In genomic region chr4:63398854-63399609, GRCm38 (mm10) we compare ENCODE assay signal across 8 mouse cellular contexts. TPM values are rescaled to one million over a fixed set of nuclear protein-coding genes. Genes with fewer than 3 reads are reported as not detected.
A peak's percentile ranks its signal among the peaks of the same experiment; 100 is the strongest.
DNase-seq lines count a peak whose midpoint lies in the region; ATAC-seq and TF ChIP-seq lines count a peak whose summit lies in the region.

No protein-coding gene starts in this region.

- no peaks in the 10 kb centered on the region for H3K9me3 ChIP-seq in hindbrain, embryonic 10.5 days
- no peaks in the 10 kb centered on the region for H3K9me3 ChIP-seq in hindbrain, embryonic 11.5 days (ENCODE audit: control insufficient read depth, low read length)
- H3K9me3 ChIP-seq in embryonic facial prominence, embryonic 13.5 days = no peaks in the 10 kb centered on the region
- no peaks in the 10 kb centered on the region for H3K9me3 ChIP-seq in hindbrain, postnatal 0 days (ENCODE audit: low read length)
- no peaks in the 10 kb centered on the region for H3K9me3 ChIP-seq in lung, postnatal 0 days (ENCODE audit: low read length)
- H3K9me3 ChIP-seq in stomach, postnatal 0 days (ENCODE audit: control insufficient read depth, low read length) = no peaks in the 10 kb centered on the region

- no peak overlapping the region for H3K4me3 ChIP-seq in hindbrain, embryonic 10.5 days
- H3K4me3 ChIP-seq in hindbrain, embryonic 11.5 days (ENCODE audit: low read depth, low read length) = no peak overlapping the region
- H3K4me3 ChIP-seq in embryonic facial prominence, embryonic 13.5 days = no peak overlapping the region
- no peak overlapping the region for H3K4me3 ChIP-seq in hindbrain, postnatal 0 days (ENCODE audit: low read length)
- no peak overlapping the region for H3K4me3 ChIP-seq in lung, postnatal 0 days (ENCODE audit: low read depth, low read length)
- no peak overlapping the region for H3K4me3 ChIP-seq in stomach, postnatal 0 days (ENCODE audit: low read depth, low read length)

- peaks cover 41% of the 10 kb centered on the region for H3K36me3 ChIP-seq in hindbrain, embryonic 10.5 days
- H3K36me3 ChIP-seq in hindbrain, embryonic 11.5 days (ENCODE audit: control insufficient read depth, insufficient read depth, low read length) = no peaks in the 10 kb centered on the region
- peaks cover 31% of the 10 kb centered on the region for H3K36me3 ChIP-seq in embryonic facial prominence, embryonic 13.5 days
- H3K36me3 ChIP-seq in hindbrain, postnatal 0 days (ENCODE audit: insufficient read depth, low read length) = no peaks in the 10 kb centered on the region; the same call in 1 of the 2 replicates
- H3K36me3 ChIP-seq in lung, postnatal 0 days (ENCODE audit: insufficient read depth, low read length) = peaks cover 6% of the 10 kb centered on the region; the same call in 1 of the 2 replicates
- H3K36me3 ChIP-seq in stomach, postnatal 0 days (ENCODE audit: control insufficient read depth, insufficient read depth, low read length) = peaks cover 5% of the 10 kb centered on the region; the same call in 1 of the 2 replicates

- H3K4me1 ChIP-seq in hindbrain, embryonic 10.5 days (replicated peaks) = peaks cover 44% of the 10 kb centered on the region
- H3K4me1 ChIP-seq in hindbrain, embryonic 11.5 days (replicated peaks; ENCODE audit: control insufficient read depth, insufficient read depth, low read length) = peaks cover 9% of the 10 kb centered on the region
- peaks cover 62% of the 10 kb centered on the region for H3K4me1 ChIP-seq in embryonic facial prominence, embryonic 13.5 days
- H3K4me1 ChIP-seq in hindbrain, postnatal 0 days (ENCODE audit: insufficient read depth, low read length) = peaks cover 15% of the 10 kb centered on the region
- H3K4me1 ChIP-seq in lung, postnatal 0 days (ENCODE audit: insufficient read depth, low read depth, low read length) = peaks cover 19% of the 10 kb centered on the region
- peaks cover 9% of the 10 kb centered on the region for H3K4me1 ChIP-seq in stomach, postnatal 0 days (replicated peaks; ENCODE audit: control insufficient read depth, insufficient read depth)

- H3K27ac ChIP-seq in hindbrain, embryonic 10.5 days = peak overlapping the region; percentile 56; the same call in 1 of the 2 replicates
- H3K27ac ChIP-seq in hindbrain, embryonic 11.5 days (ENCODE audit: low read depth, low read length) = no peak overlapping the region
- peak overlapping the region; percentile 75 for H3K27ac ChIP-seq in embryonic facial prominence, embryonic 13.5 days
- peak overlapping the region; percentile 51; the same call in 1 of the 2 replicates for H3K27ac ChIP-seq in hindbrain, postnatal 0 days
- peak overlapping the region; percentile 84 for H3K27ac ChIP-seq in lung, postnatal 0 days (ENCODE audit: low read length)
- peak overlapping the region; percentile 67 for H3K27ac ChIP-seq in stomach, postnatal 0 days (replicated peaks)

- no peaks in the 10 kb centered on the region for H3K27me3 ChIP-seq in hindbrain, embryonic 10.5 days (ENCODE audit: insufficient read depth, poor library complexity, severe bottlenecking)
- H3K27me3 ChIP-seq in hindbrain, embryonic 11.5 days (ENCODE audit: control insufficient read depth, insufficient read depth, low read length) = no peaks in the 10 kb centered on the region
- H3K27me3 ChIP-seq in embryonic facial prominence, embryonic 13.5 days = no peaks in the 10 kb centered on the region
- H3K27me3 ChIP-seq in hindbrain, postnatal 0 days (ENCODE audit: insufficient read depth, low read length) = no peaks in the 10 kb centered on the region
- H3K27me3 ChIP-seq in lung, postnatal 0 days (replicated peaks; ENCODE audit: insufficient read depth, low read length) = no peaks in the 10 kb centered on the region
- no peaks in the 10 kb centered on the region for H3K27me3 ChIP-seq in stomach, postnatal 0 days (ENCODE audit: control insufficient read depth, insufficient read depth, low read length)

- no peak for TF ChIP-seq CTCF in hindbrain, postnatal 0 days (IDR thresholded peaks at IDR 0.05; ENCODE audit: low read depth)
- no peak for TF ChIP-seq CTCF in lung, postnatal 0 days (IDR thresholded peaks at IDR 0.05)
- no peak for TF ChIP-seq CTCF in stomach, postnatal 0 days (IDR thresholded peaks at IDR 0.05; ENCODE audit: low read depth)

- TF ChIP-seq EP300 in lung, postnatal 0 days (IDR thresholded peaks at IDR 0.05) = peak; percentile 66
- TF ChIP-seq EP300 in stomach, postnatal 0 days (optimal IDR thresholded peaks at IDR 0.05) = no peak

- no peak overlapping the region for H3K4me2 ChIP-seq in hindbrain, embryonic 11.5 days (replicated peaks; ENCODE audit: low read depth, low read length)
- no peak overlapping the region for H3K4me2 ChIP-seq in embryonic facial prominence, embryonic 13.5 days
- H3K4me2 ChIP-seq in hindbrain, postnatal 0 days (ENCODE audit: low read depth, low read length) = no peak overlapping the region
- 0 out of 2 replicates have a peak overlapping the region, but pooled peaks have one; percentile 22 for H3K4me2 ChIP-seq in lung, postnatal 0 days (replicated peaks; ENCODE audit: low read depth, low read length)
- no peak overlapping the region for H3K4me2 ChIP-seq in stomach, postnatal 0 days (replicated peaks; ENCODE audit: low read depth)

- H3K9ac ChIP-seq in hindbrain, embryonic 11.5 days (ENCODE audit: low read depth, low read length) = no peak overlapping the region
- H3K9ac ChIP-seq in embryonic facial prominence, embryonic 13.5 days = peak overlapping the region; percentile 3
- H3K9ac ChIP-seq in hindbrain, postnatal 0 days (replicated peaks; ENCODE audit: low read length) = no peak overlapping the region
- no peak overlapping the region for H3K9ac ChIP-seq in lung, postnatal 0 days (replicated peaks; ENCODE audit: low read depth)
- H3K9ac ChIP-seq in stomach, postnatal 0 days (ENCODE audit: low read length) = peak overlapping the region; percentile 31; the same call in 1 of the 2 replicates

- no peak for DNase-seq in hindbrain, embryonic 10.5 days (ENCODE audit: low spot score)
- DNase-seq in hindbrain, embryonic 11.5 days (ENCODE audit: low spot score) = no peak
- peak; percentile 24 for DNase-seq in hindbrain, postnatal 0 days (ENCODE audit: low spot score)
- peak; percentile 90 for DNase-seq in lung, postnatal 0 days (ENCODE audit: low spot score)
- no peak for DNase-seq in stomach, postnatal 0 days (ENCODE audit: low spot score)
- DNase-seq in left cerebral cortex, adult 8-10 months (ENCODE audit: low spot score in 2 of 2) = no peak
- no peak for DNase-seq in cerebellum, postnatal 14 days

- 75% methylated on average over 11 of the region's 11 CpGs for WGBS in hindbrain, embryonic 10.5 days
- WGBS in hindbrain, embryonic 11.5 days = 76% methylated on average over 11 of the region's 11 CpGs
- 39% methylated on average over 11 of the region's 11 CpGs for WGBS in embryonic facial prominence, embryonic 13.5 days
- WGBS in hindbrain, postnatal 0 days = 63% methylated on average over 11 of the region's 11 CpGs
- WGBS in lung, postnatal 0 days = 16% methylated on average over 11 of the region's 11 CpGs
- 62% methylated on average over 11 of the region's 11 CpGs for WGBS in stomach, postnatal 0 days

- no peak for ATAC-seq in hindbrain, embryonic 11.5 days (ENCODE audit: low FRiP score)
- no peak for ATAC-seq in embryonic facial prominence, embryonic 13.5 days (ENCODE audit: insufficient number of reproducible peaks, insufficient read depth, low FRiP score, low TSS enrichment, low read depth)
- ATAC-seq in hindbrain, postnatal 0 days = no peak
- ATAC-seq in lung, postnatal 0 days = peak; percentile 47
- ATAC-seq in stomach, postnatal 0 days (ENCODE audit: low FRiP score, low TSS enrichment) = no peak

RNA-seq across cellular contexts. Expression of gene Akna, which starts 4.1 kb away (rescaled TPM):
- 10.8 and 13.0 TPM in 2 replicates for polyA plus RNA-seq in hindbrain, embryonic 10.5 days (2016; fragmentation: Nextera tagmentation; extraction: Ambion mirVana)
- 5.7 and 6.1 TPM in 2 replicates for polyA plus RNA-seq in hindbrain, embryonic 11.5 days (2014; fragmentation: Nextera tagmentation; extraction: Ambion mirVana)
- 9.7 and 10.0 TPM in 2 replicates for polyA plus RNA-seq in embryonic facial prominence, embryonic 13.5 days (2015; fragmentation: Nextera tagmentation; extraction: Ambion mirVana)
- total RNA-seq in hindbrain, postnatal 0 days (2014; rRNA removed) = 7.2 and 8.1 TPM in 2 replicates
- polyA plus RNA-seq in hindbrain, postnatal 0 days (2015; fragmentation: Nextera tagmentation; extraction: Ambion mirVana) = 2.7 and 3.2 TPM in 2 replicates
- 5.7 and 6.4 TPM in 2 replicates for polyA plus RNA-seq in lung, postnatal 0 days (2015; fragmentation: Nextera tagmentation; extraction: Ambion mirVana)
- polyA plus RNA-seq in stomach, postnatal 0 days (2015; fragmentation: Nextera tagmentation; extraction: Ambion mirVana) = 2.0 and 2.2 TPM in 2 replicates
- 1 to 10 TPM; 3.6 to 5.3 (median 4.5) TPM for total RNA-seq in left cerebral cortex, adult 8-10 months (2022)

RNA-seq across cellular contexts. Expression of gene Orm2, which starts 36.8 kb away (rescaled TPM):
- polyA plus RNA-seq in hindbrain, embryonic 10.5 days (2016; fragmentation: Nextera tagmentation; extraction: Ambion mirVana) = not detected in 2 replicates
- not detected in 2 replicates for polyA plus RNA-seq in hindbrain, embryonic 11.5 days (2014; fragmentation: Nextera tagmentation; extraction: Ambion mirVana)
- polyA plus RNA-seq in embryonic facial prominence, embryonic 13.5 days (2015; fragmentation: Nextera tagmentation; extraction: Ambion mirVana) = not detected in 2 replicates
- total RNA-seq in hindbrain, postnatal 0 days (2014; rRNA removed) = not detected in 2 replicates
- polyA plus RNA-seq in hindbrain, postnatal 0 days (2015; fragmentation: Nextera tagmentation; extraction: Ambion mirVana) = not detected in 2 replicates
- polyA plus RNA-seq in lung, postnatal 0 days (2015; fragmentation: Nextera tagmentation; extraction: Ambion mirVana) = 0.21 and 0.46 TPM in 2 replicates
- polyA plus RNA-seq in stomach, postnatal 0 days (2015; fragmentation: Nextera tagmentation; extraction: Ambion mirVana) = not detected in 2 replicates
- not detected for total RNA-seq in left cerebral cortex, adult 8-10 months (2022)

RNA-seq across cellular contexts. Expression of gene Orm3, which starts 43.1 kb away (rescaled TPM):
- polyA plus RNA-seq in hindbrain, embryonic 10.5 days (2016; fragmentation: Nextera tagmentation; extraction: Ambion mirVana) = not detected in 2 replicates
- polyA plus RNA-seq in hindbrain, embryonic 11.5 days (2014; fragmentation: Nextera tagmentation; extraction: Ambion mirVana) = not detected in 2 replicates
- polyA plus RNA-seq in embryonic facial prominence, embryonic 13.5 days (2015; fragmentation: Nextera tagmentation; extraction: Ambion mirVana) = not detected in 2 replicates
- total RNA-seq in hindbrain, postnatal 0 days (2014; rRNA removed) = not detected in 2 replicates
- not detected in 2 replicates for polyA plus RNA-seq in hindbrain, postnatal 0 days (2015; fragmentation: Nextera tagmentation; extraction: Ambion mirVana)
- 0.21 TPM in 1 of 2 replicates, not detected in the other for polyA plus RNA-seq in lung, postnatal 0 days (2015; fragmentation: Nextera tagmentation; extraction: Ambion mirVana)
- polyA plus RNA-seq in stomach, postnatal 0 days (2015; fragmentation: Nextera tagmentation; extraction: Ambion mirVana) = not detected in 2 replicates
- total RNA-seq in left cerebral cortex, adult 8-10 months (2022) = not detected

RNA-seq across cellular contexts. Expression of gene Orm1, which starts 54.7 kb away (rescaled TPM):
- polyA plus RNA-seq in hindbrain, embryonic 10.5 days (2016; fragmentation: Nextera tagmentation; extraction: Ambion mirVana) = not detected in 2 replicates
- polyA plus RNA-seq in hindbrain, embryonic 11.5 days (2014; fragmentation: Nextera tagmentation; extraction: Ambion mirVana) = not detected in 2 replicates
- polyA plus RNA-seq in embryonic facial prominence, embryonic 13.5 days (2015; fragmentation: Nextera tagmentation; extraction: Ambion mirVana) = not detected in 2 replicates
- total RNA-seq in hindbrain, postnatal 0 days (2014; rRNA removed) = not detected in 2 replicates
- not detected in 2 replicates for polyA plus RNA-seq in hindbrain, postnatal 0 days (2015; fragmentation: Nextera tagmentation; extraction: Ambion mirVana)
- 4.0 and 5.7 TPM in 2 replicates for polyA plus RNA-seq in lung, postnatal 0 days (2015; fragmentation: Nextera tagmentation; extraction: Ambion mirVana)
- 16.3 and 17.4 TPM in 2 replicates for polyA plus RNA-seq in stomach, postnatal 0 days (2015; fragmentation: Nextera tagmentation; extraction: Ambion mirVana)
- total RNA-seq in left cerebral cortex, adult 8-10 months (2022) = not detected

Comparison
In these comparisons a context has a peak if more than half of its experiments do, and no peak if none do; other contexts are left out.
1. DNase-seq: peak in hindbrain, postnatal 0 days (single experiment) and lung, postnatal 0 days (single experiment); none in hindbrain, embryonic 10.5 days (single experiment), hindbrain, embryonic 11.5 days (single experiment), stomach, postnatal 0 days (single experiment), left cerebral cortex, adult 8-10 months (0 of 2) and cerebellum, postnatal 14 days (0 of 2).
2. H3K9ac ChIP-seq: peak in embryonic facial prominence, embryonic 13.5 days (single experiment) and stomach, postnatal 0 days (single experiment); none in hindbrain, embryonic 11.5 days (single experiment), hindbrain, postnatal 0 days (single experiment) and lung, postnatal 0 days (single experiment).